Mouse (Mus musculus): Measurements from ENCODE around the gene Pgs1. TPM values are rescaled to one million over a fixed set of nuclear protein-coding genes. Genes with fewer than 3 reads are reported as not detected.

The Pgs1 gene
- total RNA-seq (2021) = 10 to 100 TPM; 25.0 to 26.2 TPM

GRCm38 (mm10) chr11:117986126-117987031 lies at the start of gene Pgs1:
TSS of gene Pgs1 (plus strand) at chr11:117986292.
- peak; percentile 94 for DNase-seq

- no peak for DNase-seq
These were observed 46.9 kb upstream of the Pgs1 start for GRCm38 (mm10) chr11:117939004-117939730.

GRCm38 (mm10) chr11:117939741-117940285 lies 46.3 kb upstream of the Pgs1 start:
- peak; percentile 88 for DNase-seq

- DNase-seq = no peak
These were observed 45.2 kb upstream of the Pgs1 start for GRCm38 (mm10) chr11:117940881-117941280.

- no peak for DNase-seq
These were observed 44.7 kb upstream of the Pgs1 start for GRCm38 (mm10) chr11:117941325-117941834.

GRCm38 (mm10) chr11:117941848-117942247 lies 44.2 kb upstream of the Pgs1 start:
- peak; percentile 32 for DNase-seq

GRCm38 (mm10) chr11:117946195-117946979 lies 39.7 kb upstream of the Pgs1 start:
- DNase-seq = no peak

- DNase-seq = no peak
These were observed 39.1 kb upstream of the Pgs1 start for GRCm38 (mm10) chr11:117946996-117947419.

- DNase-seq = peak; percentile 93
These were observed 36.5 kb upstream of the Pgs1 start for GRCm38 (mm10) chr11:117949392-117950091.

- DNase-seq = no peak
These were observed 34.7 kb upstream of the Pgs1 start for GRCm38 (mm10) chr11:117951391-117951790.

GRCm38 (mm10) chr11:117952174-117952933 lies 33.7 kb upstream of the Pgs1 start:
- DNase-seq = no peak

- peak; percentile 32 for DNase-seq
These were observed 32.0 kb upstream of the Pgs1 start for GRCm38 (mm10) chr11:117954094-117954493.

- DNase-seq = peak; percentile 18
These were observed 31.3 kb upstream of the Pgs1 start for GRCm38 (mm10) chr11:117954819-117955218.

GRCm38 (mm10) chr11:117955621-117956020 lies 30.5 kb upstream of the Pgs1 start:
- peak; percentile 31 for DNase-seq

- peak; percentile 55 for DNase-seq
These were observed 27.9 kb upstream of the Pgs1 start for GRCm38 (mm10) chr11:117958197-117958596.

- DNase-seq = no peak
These were observed 26.9 kb upstream of the Pgs1 start for GRCm38 (mm10) chr11:117959166-117959565.

- peak; percentile 38 for DNase-seq
These were observed 26.2 kb upstream of the Pgs1 start for GRCm38 (mm10) chr11:117959741-117960381.

GRCm38 (mm10) chr11:117960601-117961000 lies 25.5 kb upstream of the Pgs1 start:
- DNase-seq = no peak

GRCm38 (mm10) chr11:117962228-117963067 lies 23.6 kb upstream of the Pgs1 start:
- DNase-seq = peak; percentile 88
